Mouse (Mus musculus) hindbrain, embryonic 10.5 days (tissue): ENCODE measurements around the gene Hlcs. TPM values are rescaled to one million over a fixed set of nuclear protein-coding genes. Genes with fewer than 3 reads are reported as not detected.

Experiments used
- DNase-seq: peaks from one replicate; pipeline ENCODE4 v3.0.0-alpha.2; 2017; ENCODE audit warnings: low spot score
- H3K27ac ChIP-seq: fragments of 300-500 bp; sonication (generic); 2 replicates; pipeline ENCODE4 v1.5.1; 2016; ENCODE audit warnings: mild to moderate bottlenecking, moderate library complexity
- H3K27me3 ChIP-seq: fragments of 300-500 bp; sonication (generic); 2 replicates; pipeline ENCODE4 v1.6.1; 2016; ENCODE audit warnings: mild to moderate bottlenecking; ENCODE audit not compliant: poor library complexity, insufficient read depth, severe bottlenecking
- H3K36me3 ChIP-seq: fragments of 300-500 bp; sonication (generic); 2 replicates; pipeline ENCODE4 v1.6.1; 2016; ENCODE audit warnings: mild to moderate bottlenecking, moderate library complexity
- H3K4me1 ChIP-seq: fragments of 300-500 bp; sonication (generic); replicated peaks from 2 replicates; pipeline ENCODE4 v1.6.1; 2016; ENCODE audit warnings: mild to moderate bottlenecking
- H3K4me3 ChIP-seq: fragments of 300-500 bp; sonication (generic); 2 replicates; pipeline ENCODE4 v1.5.1; 2016; ENCODE audit warnings: mild to moderate bottlenecking, moderate library complexity
- H3K9me3 ChIP-seq: fragments of 300-500 bp; sonication (generic); 2 replicates; pipeline ENCODE4 v1.6.1; 2016; ENCODE audit warnings: mild to moderate bottlenecking, moderate library complexity
- WGBS: fragments of 180-500 bp; shearing (Covaris S2); methylation state at CpG from one replicate; pipeline ENCODE4 v1.1.7; 2016; 5-methylcytosine and 5-hydroxymethylcytosine counted together
- polyA plus RNA-seq: library from polyadenylated mRNA; unstranded; fragments of >200 nt; fragmentation: Nextera tagmentation; extraction: Ambion mirVana; gene quantifications from 2 replicates; pipeline ENCODE4 v1.2.1, GENCODE M21; 2016

The Hlcs gene
- polyA plus RNA-seq, 1 experiment from 2014 or later, result 10.3 TPM

DNA sequence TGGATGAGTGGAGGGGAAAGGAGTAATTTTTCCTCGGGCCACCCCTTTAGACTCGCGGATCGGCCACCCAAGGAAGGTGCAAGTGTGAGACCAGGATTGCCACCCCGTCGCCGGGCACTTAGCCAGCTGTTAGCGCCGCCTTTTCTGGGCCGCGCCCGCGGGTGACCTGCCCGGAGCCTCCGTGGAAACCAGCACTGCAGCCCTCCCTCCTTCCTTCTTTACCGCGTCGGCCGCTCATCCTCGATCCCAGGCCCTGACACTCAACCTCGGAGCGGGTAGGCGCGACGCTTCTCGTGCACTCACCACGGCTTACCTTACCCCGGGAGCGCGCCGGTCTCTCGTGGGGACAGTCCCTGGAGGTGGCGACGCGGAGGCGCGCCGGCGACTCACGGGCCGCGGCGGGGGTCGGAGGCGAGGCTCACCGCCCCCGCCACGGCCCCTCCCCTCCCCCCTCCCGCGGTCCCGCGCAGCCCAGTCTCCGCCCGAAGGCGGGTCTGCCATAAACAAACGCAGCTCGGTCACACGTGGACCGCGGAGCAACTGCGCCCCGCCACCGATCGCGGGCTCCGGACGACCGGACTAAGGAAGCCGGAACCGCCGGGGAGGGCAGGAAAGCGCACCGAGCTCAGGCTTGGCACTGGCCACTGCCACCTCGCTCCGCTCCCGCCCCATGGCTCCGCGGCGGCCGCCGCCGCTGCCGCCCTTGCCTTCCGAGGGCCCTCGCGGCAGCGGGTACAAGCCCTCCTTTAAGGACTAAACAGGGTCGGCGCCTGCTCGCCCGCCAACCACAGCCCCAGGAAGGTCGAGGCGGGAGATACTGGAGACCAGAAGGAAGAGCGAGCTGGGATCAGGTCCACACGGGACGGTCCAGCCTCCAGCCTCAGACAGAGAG is 228.4 kb downstream of the Hlcs start, which contains the start of gene Sim2:
Gene Sim2, plus strand, starts transcription at position 221 of the 892 bp plus-strand sequence.
- peaks cover 30% of the 10 kb centered on the region for H3K4me1 ChIP-seq
- H3K36me3 ChIP-seq, result no peaks in the 10 kb centered on the region
- H3K4me3 ChIP-seq, result peak within 1 kb of the TSS; percentile 47
- H3K9me3 ChIP-seq, result no peaks in the 10 kb centered on the region
- H3K27ac ChIP-seq, result no peak within 1 kb of the TSS; the same call in 1 of the 2 replicates
- peak; percentile 47 for DNase-seq
- H3K27me3 ChIP-seq, result peaks cover 100% of the 10 kb centered on the region
- under 1% methylated on average over 95 of the region's 96 CpGs for WGBS

DNA sequence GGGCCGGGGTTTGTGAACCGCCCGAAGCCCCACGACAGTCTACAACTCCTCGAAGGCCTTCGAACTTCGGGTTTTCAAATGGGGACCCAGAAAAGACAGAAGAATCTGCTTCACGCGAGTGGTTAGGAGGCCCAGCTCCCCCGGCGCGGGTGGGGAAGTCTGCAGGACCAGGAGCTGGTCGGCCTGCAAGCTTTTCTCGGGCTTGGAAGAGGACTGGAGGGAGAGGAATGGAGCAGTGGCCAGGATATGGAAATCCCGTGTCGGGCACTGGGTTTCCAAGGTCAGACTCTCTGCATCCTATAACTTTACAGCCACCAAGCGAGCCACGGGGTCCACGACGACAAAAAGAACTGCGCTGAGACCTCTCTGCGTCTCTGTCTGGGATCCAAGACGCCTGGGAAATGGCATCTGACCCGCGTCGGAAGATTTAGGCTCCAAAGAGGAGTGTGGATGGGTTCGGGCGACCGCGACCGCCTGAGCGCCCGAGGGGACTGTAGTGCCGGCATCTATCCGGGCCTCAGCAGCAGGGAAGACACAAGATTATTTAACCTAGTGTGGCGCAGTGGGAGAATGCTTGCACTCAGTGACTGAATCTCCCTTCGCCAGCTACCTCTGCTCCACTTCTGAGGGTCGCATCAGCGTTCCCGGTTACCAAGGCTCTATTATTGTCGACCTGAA is 229.4 kb downstream of the Hlcs start:
- Histone ChIP-seq H3K27ac (no peak overlapping the region), H3K4me1 (peaks cover 34% of the 10 kb centered on the region), H3K9me3 (no peaks in the 10 kb centered on the region), H3K4me3 (no peak overlapping the region; the same call in 1 of the 2 replicates), H3K36me3 (no peaks in the 10 kb centered on the region), H3K27me3 (peaks cover 100% of the 10 kb centered on the region)
- WGBS, result under 1% methylated on average over 41 of the region's 41 CpGs
- peak; percentile 69 for DNase-seq

DNA sequence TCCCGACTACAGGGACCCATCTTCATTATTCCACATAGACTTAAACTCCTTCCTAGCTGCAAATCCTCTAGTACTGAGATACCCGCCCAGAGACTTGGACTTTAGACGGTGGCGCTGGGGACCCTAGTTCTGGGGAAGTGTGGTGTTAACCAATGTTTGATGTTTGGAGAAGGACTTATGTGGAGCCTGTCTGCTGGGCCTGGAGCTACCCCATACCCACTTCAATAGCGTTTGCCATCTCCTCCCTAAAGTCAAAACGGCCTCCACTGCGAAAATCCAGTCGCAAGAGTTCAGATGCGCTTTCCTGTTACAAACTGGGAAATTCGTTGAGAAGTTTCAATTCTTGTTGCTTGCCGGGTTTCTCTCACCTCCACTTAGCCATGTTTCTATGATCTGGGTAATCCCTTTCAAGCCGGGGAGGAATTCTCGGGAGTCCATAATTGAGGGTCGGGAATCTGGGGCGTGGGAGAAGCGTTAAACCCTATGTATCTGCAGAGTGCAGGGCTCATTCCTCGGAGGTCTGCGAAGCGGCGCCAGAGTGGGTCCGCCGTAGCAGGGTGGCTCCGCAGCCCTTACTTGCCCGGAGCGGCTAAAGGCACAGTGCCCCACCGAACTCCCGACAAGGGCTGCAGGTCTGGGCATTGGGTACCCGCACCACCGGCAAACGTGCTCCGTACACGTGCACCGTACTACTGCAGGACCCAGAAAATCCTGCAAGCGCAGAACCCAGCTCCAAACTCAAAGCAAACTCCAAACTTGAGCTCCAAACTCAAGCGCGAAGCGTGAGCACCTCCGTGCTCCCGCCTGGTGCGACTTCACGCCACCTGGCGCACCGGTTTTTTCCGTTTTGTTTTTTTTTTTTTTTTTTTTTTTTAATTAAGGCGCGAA is 230.2 kb downstream of the Hlcs start:
- under 1% methylated on average over 46 of the region's 46 CpGs for WGBS
- Histone ChIP-seq H3K27me3 (peaks cover 100% of the 10 kb centered on the region), H3K9me3 (no peaks in the 10 kb centered on the region), H3K4me1 (peaks cover 35% of the 10 kb centered on the region), H3K36me3 (no peaks in the 10 kb centered on the region), H3K4me3 (no peak overlapping the region), H3K27ac (no peak overlapping the region)
- DNase-seq, result peak; percentile 64

DNA sequence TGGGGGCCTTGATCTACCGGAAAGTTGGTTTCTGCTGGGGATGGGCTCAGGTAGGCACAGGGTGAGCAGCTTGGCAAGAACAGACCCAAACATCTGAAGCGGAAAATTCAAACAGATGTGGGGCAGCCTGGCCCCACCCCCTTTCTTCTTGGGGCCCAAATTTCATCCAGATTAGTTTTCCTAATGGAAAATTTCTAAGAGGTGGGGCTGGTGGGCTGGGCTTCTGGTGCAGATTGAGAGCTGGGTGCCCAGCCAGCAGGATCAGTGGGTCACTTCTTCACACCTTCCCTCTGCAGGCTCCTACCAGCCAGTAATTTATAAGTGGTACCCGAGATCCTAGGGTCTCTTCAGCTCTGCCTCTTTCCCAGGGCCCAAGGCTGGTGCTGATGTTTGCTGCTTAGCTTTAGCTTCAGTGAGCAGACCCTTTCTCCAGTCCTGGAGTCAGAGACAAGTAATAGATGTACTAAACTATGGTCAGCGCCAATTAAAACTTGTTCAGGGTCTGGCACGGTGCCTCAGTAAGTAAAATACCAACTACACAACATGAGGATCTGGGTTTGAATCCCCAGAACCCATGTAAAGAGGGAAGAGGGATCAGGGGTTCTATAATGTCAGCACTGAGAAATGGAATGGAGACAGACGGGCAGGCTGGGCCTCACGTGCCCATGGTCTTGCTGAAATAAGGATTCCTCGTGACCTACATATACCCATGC is 231.2 kb downstream of the Hlcs start:
- 6% methylated on average over 8 of the region's 8 CpGs for WGBS
- Histone ChIP-seq H3K4me3 (no peak overlapping the region), H3K36me3 (no peaks in the 10 kb centered on the region), H3K27ac (no peak overlapping the region), H3K4me1 (peaks cover 31% of the 10 kb centered on the region), H3K27me3 (peaks cover 100% of the 10 kb centered on the region), H3K9me3 (no peaks in the 10 kb centered on the region)
- DNase-seq, result peak; percentile 23

DNA sequence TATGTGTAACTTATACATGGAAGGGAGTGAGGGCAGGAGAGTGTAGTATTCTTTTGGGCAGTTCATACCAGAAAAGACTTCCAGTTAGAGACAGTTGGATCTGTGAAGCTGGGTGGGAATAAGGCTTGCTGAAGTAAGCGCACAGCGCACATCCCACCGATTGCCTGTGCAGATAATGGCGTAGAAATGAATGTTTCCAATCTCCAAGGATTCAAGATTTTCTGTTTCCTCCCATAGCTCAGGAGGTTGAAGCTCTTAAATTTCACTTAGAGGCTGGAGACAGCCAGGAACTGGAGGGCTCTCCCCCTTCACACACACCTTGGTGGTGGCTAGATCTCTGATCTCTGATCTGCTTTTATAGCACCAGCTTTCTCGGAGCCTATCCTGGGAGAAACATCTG is 231.8 kb downstream of the Hlcs start:
- no peaks in the 10 kb centered on the region for H3K36me3 ChIP-seq
- peak; percentile 21 for DNase-seq
- H3K27me3 ChIP-seq, result peaks cover 100% of the 10 kb centered on the region
- H3K4me3 ChIP-seq, result no peak overlapping the region
- no peak overlapping the region for H3K27ac ChIP-seq
- H3K9me3 ChIP-seq, result no peaks in the 10 kb centered on the region
- peaks cover 25% of the 10 kb centered on the region for H3K4me1 ChIP-seq
- WGBS, result 17% methylated on average over 5 of the region's 5 CpGs

DNA sequence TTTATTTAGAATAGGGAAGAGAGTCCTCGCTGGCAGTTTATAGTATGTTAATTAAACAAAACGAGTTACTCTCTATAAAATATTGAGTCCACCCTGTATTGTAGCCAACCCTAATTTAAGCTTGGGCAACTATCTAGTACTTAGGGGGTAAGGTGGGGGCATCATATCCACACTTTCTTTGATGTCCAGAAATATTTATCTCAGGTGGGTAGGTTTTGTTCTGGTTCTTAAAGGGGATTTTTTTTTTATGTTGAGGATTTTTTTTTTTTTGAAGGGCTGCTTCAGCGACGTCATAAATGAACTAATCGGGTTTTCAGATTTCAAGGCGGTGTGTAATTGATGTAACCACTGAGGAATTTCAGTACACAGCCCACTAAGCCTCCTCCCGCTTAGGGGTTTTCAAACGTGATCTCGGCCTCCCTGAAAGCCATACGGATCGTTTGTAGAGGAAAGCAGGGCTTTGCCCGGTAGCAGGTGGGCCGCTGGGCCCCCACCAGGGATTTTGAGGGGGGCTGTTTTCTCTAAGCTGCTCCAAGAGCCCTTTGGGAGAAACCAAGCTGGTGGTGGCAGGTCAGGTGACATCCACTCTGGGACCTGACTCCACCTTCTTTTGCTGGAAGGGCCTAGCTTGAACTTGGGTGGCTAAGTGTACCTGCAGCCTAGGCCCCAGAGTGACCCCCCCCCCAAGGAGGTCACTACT is 233.4 kb downstream of the Hlcs start:
- WGBS, result 2% methylated on average over 13 of the region's 13 CpGs
- Histone ChIP-seq H3K27me3 (peaks cover 100% of the 10 kb centered on the region), H3K9me3 (no peaks in the 10 kb centered on the region), H3K27ac (no peak overlapping the region), H3K4me3 (no peak overlapping the region), H3K36me3 (no peaks in the 10 kb centered on the region), H3K4me1 (peaks cover 15% of the 10 kb centered on the region)
- DNase-seq, result peak; percentile 36

DNA sequence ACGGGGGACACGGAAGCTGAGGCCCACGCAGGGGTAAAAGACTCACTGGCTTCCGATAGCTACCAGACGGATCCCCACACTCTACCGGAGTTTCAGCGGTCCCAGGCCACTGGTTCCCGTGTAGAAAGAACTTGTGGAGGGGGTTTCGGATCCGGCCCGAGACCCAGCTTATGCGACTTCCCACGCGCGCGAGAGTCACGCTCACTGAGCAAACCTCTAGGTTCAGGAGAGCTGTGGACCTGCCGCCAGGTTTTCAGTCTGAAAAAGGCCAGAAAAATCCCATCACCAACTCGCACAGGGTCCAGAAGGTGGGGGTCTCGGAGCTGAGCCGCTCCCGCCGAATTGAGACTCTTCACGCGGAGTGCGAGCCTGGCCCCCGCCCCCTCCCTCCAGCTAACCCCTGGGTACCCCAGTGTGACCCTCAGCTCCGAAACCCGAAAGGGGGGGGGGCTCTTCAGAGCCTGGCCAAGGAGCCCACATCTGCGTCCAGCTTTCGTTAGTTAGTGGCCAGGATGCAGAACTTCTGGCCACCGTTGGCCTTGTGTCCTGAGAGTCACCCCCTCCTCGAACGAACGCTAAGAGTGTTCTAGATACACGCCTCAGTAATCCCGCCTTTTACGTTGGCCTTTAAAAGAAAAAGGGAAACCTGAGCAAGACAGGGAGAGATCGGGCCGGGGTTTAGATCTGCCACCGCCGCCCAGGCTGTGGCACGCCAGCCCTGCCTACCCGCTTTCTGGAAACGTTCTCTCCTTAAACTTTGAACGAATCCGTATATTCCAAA is 234.1 kb downstream of the Hlcs start:
- H3K27ac ChIP-seq, result no peak overlapping the region
- no peaks in the 10 kb centered on the region for H3K9me3 ChIP-seq
- H3K4me3 ChIP-seq, result no peak overlapping the region
- no peaks in the 10 kb centered on the region for H3K36me3 ChIP-seq
- H3K4me1 ChIP-seq, result peaks cover 9% of the 10 kb centered on the region
- peaks cover 98% of the 10 kb centered on the region for H3K27me3 ChIP-seq
- peak; percentile 54 for DNase-seq
- under 1% methylated on average over 47 of the region's 47 CpGs for WGBS

Other genes with a start within 250 kb of the Hlcs start
- gene Sim2, start 228.6 kb downstream of the Hlcs start, polyA plus RNA-seq, result 0.25 and 0.27 TPM in 2 replicates
- gene Ripply3, start 14.8 kb upstream of the Hlcs start, polyA plus RNA-seq, result 5.1 and 6.9 TPM in 2 replicates
- 318 and 335 TPM in 2 replicates for gene Ttc3, start 57.0 kb upstream of the Hlcs start, polyA plus RNA-seq
- 94.7 and 96.3 TPM in 2 replicates for gene Pigp, start 58.3 kb upstream of the Hlcs start, polyA plus RNA-seq
- 58.8 and 60.5 TPM in 2 replicates for gene Vps26c, start 213.3 kb upstream of the Hlcs start, polyA plus RNA-seq